Mouse (Mus musculus): ENCODE measurements at regions not wholly inside any gene's neighbourhood (a gene's known extent, or its start where the extent isn't known, plus 50 kb on each side); places are given as distances from the start of the nearest gene placed in this dataset.

GRCm38 (mm10) chr13:5257891-5258660 is 603.2 kb upstream of the Klf6 start:
- TF ChIP-seq CTCF (IDR thresholded peaks at IDR 0.05; ENCODE audit: low read depth, low read length): no peak
- no peak for TF ChIP-seq POLR2A (IDR thresholded peaks at IDR 0.05; ENCODE audit: borderline replicate concordance, low read depth, low read length)

All from bone marrow macrophage, adult 2 months (primary cell).